Mouse (Mus musculus) common myeloid progenitor, adult 5-6 weeks (primary cell): ENCODE data around the gene Gm3409. TPM values are rescaled to one million over a fixed set of nuclear protein-coding genes. Genes with fewer than 3 reads are reported as not detected.

ENCODE experiments used
- total RNA-seq: library from RNA; stranded (forward); fragments of 200-1000, 187-1606 nt; gene quantifications from 2 replicates; pipeline ENCODE4 v1.2.3, GENCODE M21; 2017

Gm3409 gene
- total RNA-seq, 1 experiment from 2014 or later = not detected

Other genes with a start within 250 kb of the Gm3409 start
- gene Wasf3, start 152.7 kb upstream of the Gm3409 start, total RNA-seq = not detected in 2 replicates
- not detected in 2 replicates for gene Gm6408, start 55.7 kb upstream of the Gm3409 start, total RNA-seq
- not detected in 2 replicates for gene Gm6370, start 46.3 kb upstream of the Gm3409 start, total RNA-seq
- gene 4930449I24Rik, start 35.2 kb upstream of the Gm3409 start, total RNA-seq = not detected in 2 replicates
- not detected in 2 replicates for gene Gm3402, start 23.5 kb upstream of the Gm3409 start, total RNA-seq
- gene Gm3404, start 11.8 kb upstream of the Gm3409 start, total RNA-seq = not detected in 2 replicates
- gene Gm3415, start 18.5 kb downstream of the Gm3409 start, total RNA-seq = not detected in 2 replicates
- gene Gpr12, start 47.6 kb downstream of the Gm3409 start, total RNA-seq = not detected in 2 replicates